Mouse (Mus musculus) heart, adult 8-10 months (tissue): ENCODE results near the gene Slc51a. TPM values are rescaled to one million over a fixed set of nuclear protein-coding genes. Genes with fewer than 3 reads are reported as not detected.
"Not testable (repeated sequence)": the region's sequence is repeated elsewhere in the genome, so short reads cannot be mapped to it uniquely, and the experiment has no call there.

Source experiments
- DNase-seq: peaks from one replicate; pipeline ENCODE4 v3.0.0; 2022; ENCODE audit warnings: low spot score
- total RNA-seq, 4 experiments: library from RNA; stranded (reverse); gene quantifications; 2 replicates each; pipeline ENCODE4 v1.2.4; 2022

The Slc51a gene
- total RNA-seq, 4 experiments from 2014 or later: 0.19 to 0.40 (median 0.25) TPM

DNA sequence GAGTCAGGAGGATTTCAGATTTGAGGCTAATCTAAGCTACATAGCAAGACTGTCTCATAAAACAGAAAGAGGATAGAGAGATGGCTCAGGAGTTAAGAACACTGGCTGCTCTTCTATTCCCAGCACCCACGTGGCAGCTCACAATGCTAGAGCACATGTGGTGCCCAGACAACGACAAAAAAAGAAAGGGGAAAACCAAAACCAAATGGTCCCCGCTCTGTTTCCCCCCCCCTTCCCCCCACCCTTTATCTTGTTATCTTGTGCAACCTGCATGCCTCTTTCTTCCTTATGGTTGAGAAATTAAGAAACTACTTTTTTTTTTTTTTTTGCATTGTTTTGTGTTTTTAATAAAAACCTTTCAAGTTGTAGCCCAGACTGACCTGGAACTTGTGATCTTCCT lies 19.2 kb downstream of the Slc51a start:
- DNase-seq: no peak

GRCm38 (mm10) chr16:32464908-32465307 lies 22.8 kb downstream of the Slc51a start:
- no peak for DNase-seq

- peak; percentile 13 for DNase-seq
Observed at GRCm38 (mm10) chr16:32463426-32463825, 24.3 kb downstream of the Slc51a start.

DNA sequence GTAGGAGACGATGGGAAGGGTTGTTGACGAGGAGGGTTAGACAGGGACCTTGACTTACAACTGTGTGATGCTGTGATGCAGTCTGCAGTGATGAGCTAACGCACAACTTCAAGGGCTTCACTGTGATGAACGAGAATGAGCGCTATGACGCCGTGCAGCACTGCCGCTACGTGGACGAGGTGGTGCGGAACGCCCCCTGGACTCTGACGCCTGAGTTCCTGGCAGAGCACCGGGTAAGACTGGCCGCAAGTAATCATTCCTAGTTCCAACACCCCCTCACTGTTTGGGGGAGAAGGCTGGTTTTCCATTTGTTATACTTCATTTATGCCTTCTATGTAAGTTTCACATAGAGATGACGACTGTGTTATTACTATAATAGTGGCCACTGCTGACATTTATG lies 24.7 kb downstream of the Slc51a start:
- DNase-seq: no peak

DNA sequence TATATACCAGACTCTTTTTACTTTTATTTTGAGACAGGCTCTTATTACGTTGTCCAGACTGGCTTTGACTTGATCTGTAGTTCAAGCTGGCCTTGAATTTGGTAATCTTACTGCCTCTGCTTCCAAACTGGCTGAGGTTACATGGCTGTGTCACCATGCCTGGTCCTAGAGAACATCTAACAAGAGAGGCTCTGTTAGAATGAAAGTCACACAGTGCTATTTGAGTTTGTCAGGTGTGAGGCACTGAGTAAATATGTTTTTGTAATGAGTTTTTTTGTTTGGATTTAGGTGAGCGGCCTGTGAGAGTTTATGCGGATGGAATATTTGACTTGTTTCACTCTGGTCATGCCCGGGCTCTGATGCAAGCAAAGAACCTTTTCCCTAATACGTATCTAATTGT lies 26.0 kb downstream of the Slc51a start:
- no peak for DNase-seq

GRCm38 (mm10) chr16:32460518-32460917 lies 27.2 kb downstream of the Slc51a start:
- no peak for DNase-seq

DNA sequence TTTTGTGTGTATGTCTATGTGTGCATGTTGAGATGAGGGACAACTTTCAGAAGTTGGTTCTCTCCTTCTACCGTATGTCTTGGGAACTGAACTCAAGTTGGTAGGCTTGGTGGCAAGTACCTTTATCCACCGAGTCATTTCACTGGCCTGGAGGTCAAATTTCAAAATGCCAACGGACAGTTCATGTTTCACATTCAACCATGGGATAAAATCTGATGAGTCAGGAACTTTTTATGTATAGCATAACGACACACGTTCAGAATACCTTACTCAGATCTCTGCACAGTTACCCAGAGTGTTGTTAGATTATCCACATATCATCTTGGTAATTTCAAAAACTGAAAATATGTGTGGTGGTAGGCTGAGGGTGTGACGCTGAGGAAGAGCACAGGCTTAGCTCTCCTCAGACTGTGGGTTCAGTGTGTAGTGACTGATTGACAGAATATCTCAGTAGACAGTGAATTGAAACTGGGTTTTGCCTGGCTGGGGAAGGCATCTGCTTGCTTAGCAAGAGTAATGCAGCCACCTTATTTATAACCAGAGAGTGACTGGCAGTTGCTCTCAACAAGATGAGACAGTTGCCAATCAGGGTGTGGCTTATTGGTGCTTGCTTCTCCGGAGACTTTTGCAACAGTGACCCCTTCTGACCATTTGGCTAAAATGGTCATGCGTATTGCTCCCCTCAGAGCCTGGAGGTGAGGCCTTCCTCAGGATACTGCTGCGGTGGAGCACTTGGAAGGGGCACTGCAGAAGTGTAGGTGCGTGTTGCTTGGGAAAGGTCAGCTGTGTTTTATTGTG lies 29.9 kb downstream of the Slc51a start:
- peak; percentile 75 for DNase-seq

DNA sequence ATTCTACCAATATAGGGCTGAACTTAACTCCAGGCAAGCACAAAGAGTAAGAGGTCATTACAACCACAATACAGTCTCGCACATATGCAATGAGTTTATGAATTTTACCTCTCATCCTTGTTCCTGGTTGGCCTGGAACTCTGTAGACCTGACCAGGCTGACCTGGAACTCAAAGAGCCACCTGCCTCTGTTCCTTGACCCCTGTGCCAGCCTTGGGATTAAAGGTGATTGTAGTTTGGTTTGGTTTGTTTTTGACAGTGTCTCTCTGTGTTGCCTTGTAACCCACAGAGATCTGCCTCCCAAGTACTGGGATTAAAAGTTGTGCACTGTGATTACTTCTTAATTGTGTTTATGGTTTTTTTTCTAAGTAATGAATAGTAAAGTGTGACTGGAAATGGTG lies 30.9 kb downstream of the Slc51a start:
- DNase-seq: no peak

- no peak for DNase-seq
Observed at GRCm38 (mm10) chr16:32456086-32456485, 31.6 kb downstream of the Slc51a start.

DNA sequence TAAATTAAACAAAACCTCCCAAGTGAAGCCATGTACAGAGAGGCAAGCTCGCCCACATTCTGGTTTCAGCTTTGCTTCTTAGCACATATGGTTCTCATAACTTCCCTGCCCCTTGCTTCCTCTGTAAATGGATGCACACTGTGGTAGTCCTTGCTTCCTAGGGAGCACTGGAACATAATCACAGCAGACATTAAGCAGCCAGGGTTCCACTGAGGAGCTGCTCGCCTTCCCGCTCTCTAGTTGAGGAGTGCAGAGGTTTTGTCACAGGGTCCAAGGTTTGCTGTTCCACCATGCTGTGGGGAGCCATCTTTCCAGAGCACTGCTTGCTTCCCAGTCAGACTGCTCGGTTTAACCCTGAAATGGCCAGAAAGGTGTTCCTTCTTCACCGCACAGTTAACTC lies 33.0 kb downstream of the Slc51a start:
- no peak for DNase-seq

- no peak for DNase-seq
Observed at GRCm38 (mm10) chr16:32453102-32453501, 34.6 kb downstream of the Slc51a start.

GRCm38 (mm10) chr16:32450133-32450532 lies 37.5 kb downstream of the Slc51a start:
- no peak for DNase-seq

DNA sequence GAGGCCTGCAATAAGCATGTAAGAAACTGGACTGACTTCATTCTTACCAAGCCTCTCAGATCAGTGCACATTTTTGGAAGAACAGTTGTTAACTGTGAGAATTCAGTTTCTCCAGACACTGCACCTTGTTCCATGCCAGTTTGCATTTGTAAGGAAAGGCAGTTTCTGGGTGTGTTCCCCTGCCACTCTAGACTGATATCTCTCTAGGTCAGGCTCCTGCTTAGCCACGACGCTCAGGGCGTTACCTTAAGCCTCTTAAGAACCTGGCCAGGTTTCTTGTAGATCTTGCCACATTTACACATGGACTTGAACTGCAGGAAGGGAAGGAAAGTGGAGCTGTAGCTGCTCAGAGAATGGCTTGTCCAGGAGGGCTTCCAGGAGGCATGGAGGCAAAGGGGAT lies 38.0 kb downstream of the Slc51a start:
- no peak for DNase-seq

GRCm38 (mm10) chr16:32446563-32447138 lies 41.0 kb downstream of the Slc51a start:
- no peak for DNase-seq

- DNase-seq: no peak
Observed at GRCm38 (mm10) chr16:32445558-32445957, 42.1 kb downstream of the Slc51a start.

DNA sequence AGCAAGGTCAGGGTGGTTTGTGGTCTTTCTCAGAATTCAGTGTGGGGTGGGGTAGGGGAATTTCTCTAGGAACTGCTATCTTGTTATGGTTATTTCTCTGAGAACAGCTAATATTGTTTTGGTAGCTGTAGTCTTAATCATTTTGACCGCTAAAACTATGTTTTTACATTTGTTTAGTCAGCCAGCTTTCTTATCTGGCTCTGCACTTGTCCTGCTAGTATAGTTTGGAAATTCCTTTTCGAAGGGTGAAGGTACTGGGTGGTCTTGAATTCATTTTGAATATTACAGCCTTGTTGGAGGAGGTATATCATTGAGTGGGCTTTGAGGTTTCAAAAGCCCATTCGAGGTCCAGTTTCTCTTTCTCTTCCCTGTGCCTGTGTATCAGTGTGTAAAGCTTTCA lies 43.1 kb downstream of the Slc51a start:
- DNase-seq: not testable (repeated sequence)

GRCm38 (mm10) chr16:32441432-32441831 lies 46.2 kb downstream of the Slc51a start:
- no peak for DNase-seq

- DNase-seq: no peak
Observed at GRCm38 (mm10) chr16:32437266-32437665, 50.4 kb downstream of the Slc51a start.

GRCm38 (mm10) chr16:32436657-32437056 lies 51.0 kb downstream of the Slc51a start:
- DNase-seq: no peak

DNA sequence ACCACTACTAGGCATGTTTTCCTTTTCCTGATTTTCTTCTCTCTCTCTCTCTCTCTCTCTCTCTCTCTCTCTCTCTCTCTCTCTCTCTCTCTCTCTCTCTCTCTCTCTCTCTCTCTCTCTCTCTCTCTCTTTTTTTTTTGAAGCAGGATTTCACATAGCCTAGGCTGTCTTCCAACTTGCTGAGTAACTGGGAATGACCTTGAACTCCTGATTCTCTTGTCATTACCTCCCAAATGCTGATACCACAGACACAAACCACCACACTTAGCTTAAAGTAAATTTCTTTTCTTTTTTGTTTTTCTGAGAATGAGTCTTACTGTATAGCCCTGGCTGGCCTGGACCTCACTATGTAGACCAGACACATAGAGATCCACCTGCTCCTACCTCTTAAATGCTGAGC lies 53.0 kb downstream of the Slc51a start:
- no peak for DNase-seq

DNA sequence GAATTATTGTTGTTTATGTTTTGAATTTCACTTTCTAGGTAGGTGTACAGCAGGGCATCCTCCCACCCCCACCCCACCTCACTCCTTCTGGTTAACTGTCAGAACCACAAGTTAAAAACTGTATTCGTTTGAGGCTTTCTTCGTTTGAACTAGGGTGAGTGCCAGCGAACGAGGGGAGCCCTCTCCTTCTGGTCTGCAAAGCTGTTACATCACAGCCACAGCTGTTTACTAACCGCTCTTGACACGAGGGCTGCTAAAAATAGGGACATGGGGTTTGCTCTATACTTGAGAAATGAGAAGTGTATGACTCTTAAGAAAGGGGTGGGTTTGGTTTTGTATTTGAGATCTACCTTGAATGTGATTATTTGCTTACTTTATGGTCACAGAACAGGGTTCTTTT lies 53.6 kb downstream of the Slc51a start:
- peak; percentile 50 for DNase-seq

- DNase-seq: no peak
Observed at GRCm38 (mm10) chr16:32433138-32433537, 54.5 kb downstream of the Slc51a start.

DNA sequence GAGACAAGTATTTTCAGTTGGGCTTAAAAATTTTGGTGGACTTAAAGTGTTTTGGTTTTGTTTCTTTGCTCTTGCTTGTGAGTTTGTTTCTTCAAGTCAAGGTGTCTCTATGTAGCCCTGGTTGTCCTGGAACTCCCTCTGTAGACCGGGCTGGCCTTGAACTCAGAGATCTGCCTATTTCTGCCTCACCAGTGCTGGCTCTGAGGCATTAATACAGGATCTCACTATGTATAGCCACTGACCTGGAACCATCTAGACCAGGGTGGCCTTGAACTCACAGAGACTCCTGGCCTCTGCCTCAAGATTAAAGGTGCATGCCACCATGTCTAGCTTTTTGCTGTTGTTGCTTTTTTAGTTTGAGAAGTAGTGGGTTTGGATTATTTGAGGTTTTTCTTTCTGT lies 55.8 kb downstream of the Slc51a start:
- DNase-seq: no peak
